Mouse (Mus musculus) fibroblast of lung, adult 2 months (primary cell): ENCODE measurements around the gene Wdfy3.

Experiments used
- DNase-seq: peaks from one replicate; pipeline ENCODE4 v3.0.0-alpha.2; 2011; ENCODE audit warnings: low read depth

Wdfy3 gene

GRCm38 (mm10) chr5:101784787-101785186 lies 284.9 kb downstream of the Wdfy3 start:
- no peak for DNase-seq

DNA sequence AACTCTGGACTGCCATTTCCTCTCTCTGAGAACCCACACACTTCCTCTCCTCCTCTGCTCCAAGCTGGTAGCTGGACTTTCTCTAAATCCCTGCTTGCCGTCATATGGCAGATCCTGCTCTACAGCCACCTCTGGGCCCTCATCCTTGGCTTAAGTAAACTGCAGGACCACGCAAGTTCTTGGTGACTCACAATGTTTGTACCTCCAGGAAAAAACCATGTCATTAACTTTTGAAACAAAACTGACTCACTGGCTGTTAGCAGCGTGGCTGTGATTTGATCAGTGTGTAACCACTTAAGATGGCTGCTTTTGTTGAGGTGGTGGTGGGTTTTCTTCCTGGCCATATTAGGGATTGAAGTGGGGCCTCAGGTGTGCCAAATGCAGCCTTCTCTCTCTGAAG lies 285.4 kb downstream of the Wdfy3 start:
- DNase-seq, result no peak
